Comparison of ENCODE assay signal across 11 mouse cellular contexts in the genomic region with DNA sequence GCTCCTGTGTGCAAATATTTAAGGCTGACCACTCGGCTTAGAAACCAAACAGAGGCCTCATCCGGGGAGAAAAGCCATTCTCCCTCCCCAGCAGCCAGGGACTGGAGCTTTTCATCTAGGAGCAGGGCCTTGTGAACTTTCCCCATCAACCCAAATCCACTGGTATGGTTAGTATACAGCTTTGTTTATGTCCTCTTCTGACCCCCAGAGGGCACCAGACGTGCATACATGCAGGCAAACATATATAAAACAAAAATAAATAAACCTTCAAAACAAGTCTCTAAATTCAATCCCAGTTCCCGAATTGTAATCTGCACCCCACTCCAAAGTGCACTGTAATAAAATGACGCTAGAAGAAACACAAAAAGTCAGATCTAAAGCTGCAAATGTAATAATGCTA. TPM values are rescaled to one million over a fixed set of nuclear protein-coding genes. Genes with fewer than 3 reads are reported as not detected.
DNase-seq lines count a peak whose midpoint lies in the region; ATAC-seq and TF ChIP-seq lines count a peak whose summit lies in the region.
"Had no signal": no experiment of that assay in that cellular context is flagged by ENCODE, and none has a peak within 500 bp of the region (broad histone marks: within the 10 kb centered on the region; RNA-seq: fewer than 3 reads in every experiment).

No protein-coding gene starts in this region.

- H3K9ac ChIP-seq in lung, postnatal 0 days (replicated peaks; ENCODE audit: low read depth): no peak overlapping the region
- H3K9ac ChIP-seq: intestine, embryonic 15.5 days; limb, embryonic 13.5 days had no signal

- TF ChIP-seq POLR2A in cerebellum, adult 2 months (IDR thresholded peaks at IDR 0.05; ENCODE audit: borderline replicate concordance, insufficient read depth, low read length): no peak
- TF ChIP-seq POLR2A in small intestine, adult 2 months (IDR thresholded peaks at IDR 0.05; ENCODE audit: low read depth, low read length): no peak

- 54% methylated on average over 5 of the region's 5 CpGs for WGBS in cerebellum, adult 2 months
- 46% methylated on average over 5 of the region's 5 CpGs for WGBS in lung, postnatal 0 days
- WGBS in small intestine, adult 2 months: 26% methylated on average over 5 of the region's 5 CpGs

- ATAC-seq in lung, postnatal 0 days: no peak
- peak; percentile 65 for ATAC-seq in erythroblast, adult 5-6 weeks (replicated peaks; ENCODE audit: low FRiP score, poor library complexity, severe bottlenecking)

- no peak overlapping the region for H3K27ac ChIP-seq in cerebellum, adult 2 months (ENCODE audit: insufficient read depth, low read length)
- no peak overlapping the region for H3K27ac ChIP-seq in lung, postnatal 0 days (ENCODE audit: low read length)
- peak overlapping the region; percentile 93; the same call in 1 of the 2 replicates for H3K27ac ChIP-seq in small intestine, adult 2 months (ENCODE audit: insufficient read depth, low read depth, low read length)
- H3K27ac ChIP-seq: intestine, embryonic 15.5 days; limb, embryonic 13.5 days had no signal

- H3K36me3 ChIP-seq in lung, postnatal 0 days (ENCODE audit: insufficient read depth, low read length): no peaks in the 10 kb centered on the region
- H3K36me3 ChIP-seq in small intestine, adult 2 months (ENCODE audit: control insufficient read depth, insufficient read depth, low read length): no peaks in the 10 kb centered on the region
- H3K36me3 ChIP-seq: intestine, embryonic 15.5 days; limb, embryonic 13.5 days had no signal

- peak; percentile 31; the same call in 1 of the 2 replicates for TF ChIP-seq CTCF in cerebellum, adult 2 months (IDR thresholded peaks at IDR 0.05; ENCODE audit: borderline replicate concordance, insufficient read depth, low read depth, low read length)
- TF ChIP-seq CTCF in lung, postnatal 0 days (IDR thresholded peaks at IDR 0.05): peak; percentile 58
- TF ChIP-seq CTCF in small intestine, adult 2 months (IDR thresholded peaks at IDR 0.05; ENCODE audit: extremely low read depth, insufficient read length, insufficient replicate concordance, low read depth, low read length): no peak

- no peaks in the 10 kb centered on the region for H3K27me3 ChIP-seq in cerebellum, adult 2 months (ENCODE audit: control insufficient read depth, insufficient read depth, low read length)
- H3K27me3 ChIP-seq in lung, postnatal 0 days (replicated peaks; ENCODE audit: insufficient read depth, low read length): no peaks in the 10 kb centered on the region
- H3K27me3 ChIP-seq in small intestine, adult 2 months (ENCODE audit: control insufficient read depth, insufficient read depth, low read length): no peaks in the 10 kb centered on the region
- H3K27me3 ChIP-seq: intestine, embryonic 15.5 days; limb, embryonic 13.5 days had no signal

- no peaks in the 10 kb centered on the region for H3K9me3 ChIP-seq in lung, postnatal 0 days (ENCODE audit: low read length)
- H3K9me3 ChIP-seq: intestine, embryonic 15.5 days; limb, embryonic 13.5 days had no signal

- DNase-seq in cerebellum, adult 2 months: no peak
- no peak for DNase-seq in cerebellum, postnatal 14 days
- peak; percentile 61 for DNase-seq in lung, postnatal 0 days (ENCODE audit: low spot score)
- DNase-seq in lung, postnatal 14 days: no peak
- DNase-seq in frontal cortex, adult 2 months (ENCODE audit: extremely low spot score in 1 of 2, low spot score in 1 of 2): no peak
- DNase-seq in ovary, postnatal 36 days (ENCODE audit: low spot score): no peak
- DNase-seq: heart, adult 18-20 months had no signal

- no peak overlapping the region for H3K4me3 ChIP-seq in cerebellum, adult 2 months (replicated peaks; ENCODE audit: insufficient read depth, low read depth, low read length)
- no peak overlapping the region for H3K4me3 ChIP-seq in lung, postnatal 0 days (ENCODE audit: low read depth, low read length)
- no peak overlapping the region for H3K4me3 ChIP-seq in small intestine, adult 2 months (ENCODE audit: low read depth, low read length)
- H3K4me3 ChIP-seq: intestine, embryonic 15.5 days; limb, embryonic 13.5 days had no signal

- no peaks in the 10 kb centered on the region for H3K4me1 ChIP-seq in cerebellum, adult 2 months (ENCODE audit: control insufficient read depth, insufficient read depth, low read length)
- H3K4me1 ChIP-seq in lung, postnatal 0 days (ENCODE audit: insufficient read depth, low read depth, low read length): no peaks in the 10 kb centered on the region
- peaks cover 13% of the 10 kb centered on the region; the same call in 1 of the 2 replicates for H3K4me1 ChIP-seq in small intestine, adult 2 months (ENCODE audit: control insufficient read depth, insufficient read depth, insufficient read length, low read length)
- H3K4me1 ChIP-seq: intestine, embryonic 15.5 days; limb, embryonic 13.5 days had no signal

- no peak for TF ChIP-seq EP300 in lung, postnatal 0 days (IDR thresholded peaks at IDR 0.05)

- H3K4me2 ChIP-seq in lung, postnatal 0 days (replicated peaks; ENCODE audit: low read depth, low read length): no peak overlapping the region
- H3K4me2 ChIP-seq: intestine, embryonic 15.5 days; limb, embryonic 13.5 days had no signal

RNA-seq across cellular contexts. Expression of a gene that starts 9.4 kb away (rescaled TPM):
- not detected in 2 replicates for polyA plus RNA-seq in cerebellum, adult 2 months (2012; rRNA removed)
- polyA plus RNA-seq in lung, postnatal 0 days (2015; fragmentation: Nextera tagmentation; extraction: Ambion mirVana): 0.55 and 0.66 TPM in 2 replicates
- 0.84 TPM in 1 of 2 replicates, not detected in the other for total RNA-seq in erythroblast, adult 5-6 weeks (2015; ENCODE audit: low replicate concordance)
- total RNA-seq in erythroblast, adult 5-6 weeks (2017; ENCODE audit: low replicate concordance): 0.42 TPM in 1 of 2 replicates, not detected in the other
- polyA plus RNA-seq in small intestine, adult 2 months (2012; rRNA removed): 0.04 and 0.22 TPM in 2 replicates
- polyA plus RNA-seq in frontal cortex, adult 2 months (2012; rRNA removed): not detected in 2 replicates

RNA-seq across cellular contexts. Expression of a gene that starts 10.5 kb away (rescaled TPM):
- 0.10 and 0.25 TPM in 2 replicates for polyA plus RNA-seq in cerebellum, adult 2 months (2012; rRNA removed)
- polyA plus RNA-seq in lung, postnatal 0 days (2015; fragmentation: Nextera tagmentation; extraction: Ambion mirVana): not detected in 2 replicates
- total RNA-seq in erythroblast, adult 5-6 weeks (2015; ENCODE audit: low replicate concordance): not detected in 2 replicates
- total RNA-seq in erythroblast, adult 5-6 weeks (2017; ENCODE audit: low replicate concordance): not detected in 2 replicates
- 0.06 TPM in 1 of 2 replicates, not detected in the other for polyA plus RNA-seq in small intestine, adult 2 months (2012; rRNA removed)
- polyA plus RNA-seq in frontal cortex, adult 2 months (2012; rRNA removed): 0.30 and 0.42 TPM in 2 replicates
- total RNA-seq: heart, adult 18-20 months had no signal
- polyA plus RNA-seq: intestine, embryonic 15.5 days; limb, embryonic 13.5 days had no signal

RNA-seq across cellular contexts. Expression of a gene that starts 13.9 kb away (rescaled TPM):
- polyA plus RNA-seq in cerebellum, adult 2 months (2012; rRNA removed): not detected in 2 replicates
- polyA plus RNA-seq in lung, postnatal 0 days (2015; fragmentation: Nextera tagmentation; extraction: Ambion mirVana): not detected in 2 replicates
- not detected in 2 replicates for total RNA-seq in erythroblast, adult 5-6 weeks (2015; ENCODE audit: low replicate concordance)
- total RNA-seq in erythroblast, adult 5-6 weeks (2017; ENCODE audit: low replicate concordance): not detected in 2 replicates
- polyA plus RNA-seq in small intestine, adult 2 months (2012; rRNA removed): not detected in 2 replicates
- not detected in 2 replicates for polyA plus RNA-seq in frontal cortex, adult 2 months (2012; rRNA removed)
- total RNA-seq: heart, adult 18-20 months had no signal
- polyA plus RNA-seq: intestine, embryonic 15.5 days; limb, embryonic 13.5 days had no signal

RNA-seq across cellular contexts. Expression of a gene that starts 17.5 kb away (rescaled TPM):
- polyA plus RNA-seq in cerebellum, adult 2 months (2012; rRNA removed): 143 and 152 TPM in 2 replicates
- polyA plus RNA-seq in lung, postnatal 0 days (2015; fragmentation: Nextera tagmentation; extraction: Ambion mirVana): 112 and 119 TPM in 2 replicates
- 146 and 222 TPM in 2 replicates for total RNA-seq in erythroblast, adult 5-6 weeks (2015; ENCODE audit: low replicate concordance)
- total RNA-seq in erythroblast, adult 5-6 weeks (2017; ENCODE audit: low replicate concordance): 217 and 308 TPM in 2 replicates
- polyA plus RNA-seq in small intestine, adult 2 months (2012; rRNA removed): 43.0 and 114 TPM in 2 replicates
- polyA plus RNA-seq in frontal cortex, adult 2 months (2012; rRNA removed): 119 and 125 TPM in 2 replicates

RNA-seq across cellular contexts. Expression of a gene that starts 17.7 kb away (rescaled TPM):
- polyA plus RNA-seq in cerebellum, adult 2 months (2012; rRNA removed): 184 and 191 TPM in 2 replicates
- 118 and 121 TPM in 2 replicates for polyA plus RNA-seq in lung, postnatal 0 days (2015; fragmentation: Nextera tagmentation; extraction: Ambion mirVana)
- total RNA-seq in erythroblast, adult 5-6 weeks (2015; ENCODE audit: low replicate concordance): 17.1 and 20.1 TPM in 2 replicates
- total RNA-seq in erythroblast, adult 5-6 weeks (2017; ENCODE audit: low replicate concordance): 16.2 and 16.6 TPM in 2 replicates
- polyA plus RNA-seq in small intestine, adult 2 months (2012; rRNA removed): 109 and 147 TPM in 2 replicates
- 132 and 138 TPM in 2 replicates for polyA plus RNA-seq in frontal cortex, adult 2 months (2012; rRNA removed)
